Mouse (Mus musculus) CH12.LX (cell line): Measurements from ENCODE around the gene Plekha6. TPM values are rescaled to one million over a fixed set of nuclear protein-coding genes. Genes with fewer than 3 reads are reported as not detected.

Experiments
- DNase-seq: peaks from one replicate; pipeline ENCODE4 v3.0.0-alpha.2; 2013; ENCODE audit errors: extremely low read depth
- H3K27ac ChIP-seq: 2 replicates; pipeline ENCODE4 v1.5.1; 2012; ENCODE audit warnings: low read depth, mild to moderate bottlenecking, control low read depth, moderate library complexity; ENCODE audit not compliant: insufficient read depth
- H3K27me3 ChIP-seq: replicated peaks from 2 replicates; pipeline ENCODE3; 2012; ENCODE audit warnings: inconsistent platforms
- H3K36me3 ChIP-seq, 2 experiments: replicated peaks in 1 of 2; 2 replicates each; pipeline versions ENCODE3 to v1.6.1; 2012; ENCODE audit warnings: inconsistent platforms in 1 of 2, low read length in 1 of 2, mild to moderate bottlenecking in 1 of 2, mixed read lengths in 1 of 2, moderate library complexity in 1 of 2; ENCODE audit not compliant: control insufficient read depth in 1 of 2, insufficient read depth in 1 of 2
- H3K4me1 ChIP-seq, 2 experiments: 2 replicates each; pipeline ENCODE4 v1.6.1; 2012; ENCODE audit warnings: inconsistent platforms in 1 of 2, moderate library complexity in 1 of 2; ENCODE audit not compliant: insufficient read depth in 2 of 2, control insufficient read depth in 1 of 2
- H3K4me2 ChIP-seq: 2 replicates; pipeline ENCODE4 v1.6.1; 2012; ENCODE audit warnings: low read depth, mild to moderate bottlenecking, control low read depth; ENCODE audit not compliant: poor library complexity, insufficient read depth, severe bottlenecking
- H3K4me3 ChIP-seq, 3 experiments: fragments of 150-350 bp in 1 of 3; sonication (generic) in 1 of 3; replicated peaks in 1 of 3; 2 replicates each; pipeline versions ENCODE3 to v1.5.1; 2011 to 2012; ENCODE audit warnings: low read depth in 2 of 3, low read length in 2 of 3, mild to moderate bottlenecking in 2 of 3, moderate library complexity in 2 of 3, control low read depth in 1 of 3, improper control_type of control experiment in 1 of 3, inconsistent platforms in 1 of 3, mixed read lengths in 1 of 3; ENCODE audit not compliant: poor library complexity in 1 of 3
- H3K79me2 ChIP-seq: replicated peaks from 2 replicates; pipeline ENCODE4 v1.6.1; 2012; ENCODE audit warnings: mild to moderate bottlenecking, moderate library complexity; ENCODE audit not compliant: control insufficient read depth, poor library complexity, insufficient read depth, severe bottlenecking; ENCODE audit errors: extremely low read depth
- H3K9ac ChIP-seq: 2 replicates; pipeline ENCODE4 v1.6.1; 2012; ENCODE audit warnings: low read depth, mild to moderate bottlenecking, control low read depth, moderate library complexity; ENCODE audit not compliant: insufficient read depth
- H3K9me3 ChIP-seq: replicated peaks from 2 replicates; pipeline ENCODE3; 2012; ENCODE audit warnings: low read length, inconsistent platforms, mixed read lengths
- BHLHE40 ChIP-seq: IDR thresholded peaks from 2 replicates; pipeline ENCODE4 v1.6.1; 2011; ENCODE audit warnings: mild to moderate bottlenecking, low read depth, low read length, improper control_type of control experiment
- CHD2 ChIP-seq: IDR thresholded peaks from 2 replicates; pipeline ENCODE4 v1.6.1; 2011; ENCODE audit warnings: low read length, improper control_type of control experiment
- E2F4 ChIP-seq: IDR thresholded peaks from 2 replicates; pipeline ENCODE4 v1.6.1; 2011; ENCODE audit warnings: low read depth, low read length, improper control_type of control experiment; ENCODE audit not compliant: insufficient replicate concordance
- ELF1 ChIP-seq: IDR thresholded peaks from 2 replicates; pipeline ENCODE4 v1.6.1; 2014; ENCODE audit warnings: low read depth, mild to moderate bottlenecking, inconsistent platforms, low read length, improper control_type of control experiment
- EP300 ChIP-seq: IDR thresholded peaks from 2 replicates; pipeline ENCODE4 v1.6.1; 2011; ENCODE audit warnings: low read length, improper control_type of control experiment
- ETS1 ChIP-seq: conservative IDR thresholded peaks from 2 replicates; pipeline ENCODE4 v1.6.1; 2012; ENCODE audit warnings: low read depth, mild to moderate bottlenecking, inconsistent platforms, low read length, improper control_type of control experiment, moderate library complexity
- GABPA ChIP-seq: IDR thresholded peaks from 2 replicates; pipeline ENCODE4 v1.6.1; 2012; ENCODE audit warnings: low read depth, low read length, improper control_type of control experiment, inconsistent platforms; ENCODE audit not compliant: insufficient replicate concordance
- HCFC1 ChIP-seq: IDR thresholded peaks from 2 replicates; pipeline ENCODE4 v1.6.1; 2012; ENCODE audit warnings: low read depth, mild to moderate bottlenecking, inconsistent platforms, low read length, improper control_type of control experiment
- MAFK ChIP-seq: IDR thresholded peaks from 2 replicates; pipeline ENCODE4 v1.6.1; 2011; ENCODE audit warnings: low read length, improper control_type of control experiment; ENCODE audit not compliant: insufficient replicate concordance
- MAX ChIP-seq: IDR thresholded peaks from 2 replicates; pipeline ENCODE4 v1.6.1; 2011; ENCODE audit warnings: low read length, improper control_type of control experiment
- MAZ ChIP-seq: IDR thresholded peaks from 2 replicates; pipeline ENCODE4 v1.6.1; 2012; ENCODE audit warnings: low read depth, mild to moderate bottlenecking, inconsistent platforms, low read length, improper control_type of control experiment, moderate library complexity
- MYC ChIP-seq: IDR thresholded peaks from 2 replicates; pipeline ENCODE4 v1.6.1; 2011; ENCODE audit warnings: low read depth, mild to moderate bottlenecking, improper control_type of control experiment, low read length
- NRF1 ChIP-seq: IDR thresholded peaks from 2 replicates; pipeline ENCODE4 v1.6.1; 2014; ENCODE audit warnings: low read depth, mild to moderate bottlenecking, inconsistent platforms, low read length, improper control_type of control experiment, moderate library complexity
- PAX5 ChIP-seq: IDR thresholded peaks from 2 replicates; pipeline ENCODE4 v1.6.1; 2012; ENCODE audit warnings: low read length, inconsistent platforms, mixed read lengths
- POLR2AphosphoS2 ChIP-seq: IDR thresholded peaks from 2 replicates; pipeline ENCODE4 v1.6.1; 2011; ENCODE audit warnings: low read depth, low read length, improper control_type of control experiment
- RCOR1 ChIP-seq: conservative IDR thresholded peaks from 2 replicates; pipeline ENCODE4 v1.6.1; 2012; ENCODE audit warnings: low read depth, mild to moderate bottlenecking, inconsistent platforms, low read length, improper control_type of control experiment
- TBP ChIP-seq: conservative IDR thresholded peaks from 2 replicates; pipeline ENCODE4 v1.6.1; 2011; ENCODE audit warnings: low read depth, low read length, improper control_type of control experiment
- UBTF ChIP-seq: IDR thresholded peaks from 2 replicates; pipeline ENCODE4 v1.6.1; 2012; ENCODE audit warnings: low read depth, mild to moderate bottlenecking, inconsistent platforms, low read length, improper control_type of control experiment, moderate library complexity
- USF2 ChIP-seq: conservative IDR thresholded peaks from 2 replicates; pipeline ENCODE4 v1.6.1; 2011; ENCODE audit warnings: low read depth, low read length, improper control_type of control experiment
- ZC3H11A ChIP-seq: IDR thresholded peaks from 2 replicates; pipeline ENCODE4 v1.6.1; 2012; ENCODE audit warnings: low read depth, mild to moderate bottlenecking, inconsistent platforms, low read length, improper control_type of control experiment
- ZMIZ1 ChIP-seq: IDR thresholded peaks from 2 replicates; pipeline ENCODE4 v1.6.1; 2012; ENCODE audit warnings: low read depth, mild to moderate bottlenecking, inconsistent platforms, low read length, improper control_type of control experiment
- ZNF384 ChIP-seq: IDR thresholded peaks from 2 replicates; pipeline ENCODE4 v1.6.1; 2012; ENCODE audit warnings: low read depth, low read length, improper control_type of control experiment, inconsistent platforms
- dilution Hi-C: fragments of 300-500 bp; cut with MboI; formaldehyde crosslinking; loops from 2 replicates; pipeline ENCODE4 v1.14.3; 2020; ENCODE audit warnings: low sequenced_read_pairs; ENCODE audit not compliant: extremely low pct_unique_long_range_greater_than_20kb, extremely low pct_ligation_motif_present
- in situ Hi-C: fragments of 300-500 bp; cut with MboI; formaldehyde crosslinking; loops from 3 replicates; pipeline ENCODE4 v1.14.3; 2019; ENCODE audit warnings: low sequenced_read_pairs, low pct_ligation_motif_present, low pct_unique_long_range_greater_than_20kb, mixed read lengths
- polyA plus RNA-seq: library from polyadenylated mRNA; unstranded; fragments of >175 nt; gene quantifications from 2 replicates; pipeline ENCODE4 v1.2.1, GENCODE M21; 2012; ENCODE audit warnings: low read depth; ENCODE audit not compliant: insufficient read length
- total RNA-seq, 2 experiments: library from RNA; depleted of rRNA; stranded (reverse); fragments of 300-350 nt in 1 of 2; fragments of >200 nt in 1 of 2; gene quantifications; 2 replicates each; pipeline ENCODE4 v1.2.3; 2012 to 2014

The Plekha6 gene
- total and polyA plus RNA-seq, 3 experiments = 0.07 TPM; not detected in 2

DNA sequence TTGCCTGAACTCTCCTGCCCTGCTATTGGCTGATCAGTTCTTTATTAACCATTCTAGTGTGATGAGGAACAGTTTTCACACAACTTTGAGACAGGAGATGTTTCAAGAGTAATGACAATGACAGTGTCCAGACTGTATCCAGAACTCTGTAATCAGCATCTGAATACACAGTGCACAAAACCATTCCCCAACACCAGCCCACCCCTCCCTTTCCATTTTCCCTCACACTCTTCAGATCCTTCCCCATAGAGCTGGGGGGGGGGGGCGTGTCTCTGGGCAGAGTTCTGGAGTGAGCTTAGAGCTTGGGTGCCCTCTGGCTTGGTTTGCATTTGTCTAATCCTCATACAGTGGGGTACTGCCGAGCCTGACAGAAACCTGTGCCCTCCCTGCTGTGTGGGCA lies 39.7 kb downstream of the Plekha6 start:
- dilution Hi-C loops = no loop called here
- Histone ChIP-seq H3K79me2 (no peaks in the 10 kb centered on the region), H3K36me3 (no peaks in the 10 kb centered on the region), H3K27me3 (peaks cover 71% of the 10 kb centered on the region), H3K9me3 (peaks cover 3% of the 10 kb centered on the region), H3K4me3 (no peak overlapping the region), H3K4me2 (no peak overlapping the region), H3K27ac (no peak overlapping the region), H3K9ac (no peak overlapping the region), H3K4me1 (no peaks in the 10 kb centered on the region)
- in situ Hi-C loops = no loop called here
- TF ChIP-seq MAZ (no peak), GABPA (no peak), ZC3H11A (no peak), ZMIZ1 (no peak), RCOR1 (no peak), NRF1 (no peak), HCFC1 (no peak), POLR2AphosphoS2 (no peak), E2F4 (no peak), ZNF384 (no peak), MAX (no peak), USF2 (no peak)
- DNase-seq = no peak

DNA sequence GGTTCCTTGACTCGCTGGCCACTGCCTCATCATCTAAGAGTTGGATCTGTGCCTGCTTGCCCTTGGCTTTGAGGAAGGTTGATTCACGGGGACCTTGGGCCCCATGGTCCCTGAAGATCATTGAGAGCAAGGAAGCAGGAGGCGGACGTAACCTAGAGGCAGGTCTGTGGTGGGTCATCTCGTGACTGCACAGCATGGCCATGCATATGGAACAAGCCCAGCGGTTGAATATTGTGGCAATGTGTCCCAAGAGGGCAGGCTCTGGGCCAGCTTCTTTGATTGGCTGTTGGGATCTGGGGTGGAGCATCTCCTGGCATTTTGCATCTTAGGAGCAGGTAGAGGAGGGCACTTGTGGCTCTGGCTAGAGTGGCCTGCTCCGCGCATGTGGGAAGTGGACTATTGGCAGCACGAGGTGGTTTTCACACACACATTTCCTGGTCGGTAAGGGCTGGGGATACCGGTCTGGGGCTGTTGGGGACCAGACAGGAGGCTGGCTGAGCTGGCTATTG lies 40.4 kb downstream of the Plekha6 start:
- H3K79me2 ChIP-seq = no peaks in the 10 kb centered on the region
- H3K9me3 ChIP-seq = peaks cover 3% of the 10 kb centered on the region
- no peak overlapping the region for H3K27ac ChIP-seq
- peaks cover 66% of the 10 kb centered on the region for H3K27me3 ChIP-seq
- in situ Hi-C loops = no loop called here
- dilution Hi-C loops = no loop called here
- no peak overlapping the region for H3K9ac ChIP-seq
- no peak for TF ChIP-seq ETS1
- 0 out of 2 replicates have a peak, but pooled peaks have one; percentile 39 for TF ChIP-seq BHLHE40
- H3K4me2 ChIP-seq = no peak overlapping the region
- DNase-seq = no peak
- H3K4me1 ChIP-seq = 0 out of 4 replicates have a peak, but pooled peaks cover 0 to 3% of the 10 kb centered on the region in 2 experiments
- H3K36me3 ChIP-seq = no peaks in the 10 kb centered on the region
- no peak overlapping the region for H3K4me3 ChIP-seq

DNA sequence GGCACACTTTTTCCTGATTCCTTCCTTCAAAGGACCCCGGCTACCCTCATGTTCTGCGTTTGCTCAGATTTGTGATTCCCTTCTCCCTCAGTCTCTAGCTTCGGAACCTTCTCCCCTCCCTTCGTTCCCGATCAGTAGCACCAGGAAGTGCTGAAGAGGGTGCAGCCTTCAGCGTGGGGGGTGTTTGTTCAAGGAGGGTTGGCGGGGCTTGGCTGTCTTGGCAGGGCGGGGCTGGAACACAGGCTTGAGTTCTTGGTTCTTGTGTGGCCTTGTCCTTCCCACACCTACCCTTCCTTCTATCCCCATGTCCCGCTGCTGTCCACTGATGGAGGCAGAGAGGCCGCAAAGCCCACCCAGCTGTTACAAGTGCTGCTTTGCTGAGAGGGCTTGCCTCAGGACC lies 41.0 kb downstream of the Plekha6 start:
- no peak overlapping the region for H3K4me3 ChIP-seq
- peaks cover 3% of the 10 kb centered on the region for H3K9me3 ChIP-seq
- no peaks in the 10 kb centered on the region for H3K79me2 ChIP-seq
- in situ Hi-C loops (no loop called here), dilution Hi-C loops (no loop called here)
- no peak for DNase-seq
- H3K9ac ChIP-seq = no peak overlapping the region
- TF ChIP-seq MAFK (no peak), HCFC1 (no peak), CHD2 (no peak), ZC3H11A (no peak), BHLHE40 (no peak), NRF1 (no peak), EP300 (no peak), ELF1 (no peak), MYC (no peak), PAX5 (no peak), MAX (no peak), TBP (no peak), UBTF (no peak), E2F4 (no peak)
- H3K27ac ChIP-seq = no peak overlapping the region
- H3K4me2 ChIP-seq = no peak overlapping the region
- peaks cover 0 to 8% of the 10 kb centered on the region in 2 experiments; a peak in 1 of 4 replicates for H3K4me1 ChIP-seq
- H3K27me3 ChIP-seq = peaks cover 65% of the 10 kb centered on the region
- H3K36me3 ChIP-seq = no peaks in the 10 kb centered on the region
